Mouse (Mus musculus) testis, adult 2 months (tissue): ENCODE measurements at regions not wholly inside any gene's neighbourhood (a gene's known extent, or its start where the extent isn't known, plus 50 kb on each side); places are given as distances from the start of the nearest gene placed in this dataset.

Source experiments
- H3K27ac ChIP-seq: fragments of 200-500 bp; 2 replicates; pipeline ENCODE4 v1.5.1; 2012; ENCODE audit warnings: low read depth, low read length; ENCODE audit not compliant: control insufficient read depth, insufficient read depth
- H3K27me3 ChIP-seq: fragments of 200-500 bp; 2 replicates; pipeline ENCODE4 v1.6.1; 2012; ENCODE audit warnings: mild to moderate bottlenecking, low read length, moderate library complexity; ENCODE audit not compliant: control insufficient read depth, insufficient read depth
- H3K36me3 ChIP-seq: fragments of 200-500 bp; 2 replicates; pipeline ENCODE4 v1.6.1; 2012; ENCODE audit warnings: mild to moderate bottlenecking, low read length; ENCODE audit not compliant: control insufficient read depth, insufficient read depth
- H3K4me1 ChIP-seq: fragments of 200-500 bp; 2 replicates; pipeline ENCODE4 v1.6.1; 2012; ENCODE audit warnings: low read length; ENCODE audit not compliant: control insufficient read depth, insufficient read depth
- H3K4me3 ChIP-seq: fragments of 200-500 bp; 2 replicates; pipeline ENCODE4 v1.5.1; 2012; ENCODE audit warnings: low read depth, mild to moderate bottlenecking, low read length, moderate library complexity, mixed read lengths; ENCODE audit not compliant: control insufficient read depth
- CTCF ChIP-seq: fragments of 200-500 bp; IDR thresholded peaks from 2 replicates; pipeline ENCODE4 v1.5.1; 2012; ENCODE audit warnings: low read depth, mild to moderate bottlenecking, inconsistent platforms, low read length, moderate library complexity; ENCODE audit not compliant: control insufficient read depth, insufficient read depth, insufficient replicate concordance
- POLR2A ChIP-seq: fragments of 200-500 bp; IDR thresholded peaks from 2 replicates; pipeline ENCODE4 v1.6.1; 2012; ENCODE audit warnings: low read depth, mild to moderate bottlenecking, inconsistent platforms, low read length, moderate library complexity; ENCODE audit not compliant: control insufficient read depth

- no peaks in the 10 kb centered on the region; the same call in 1 of the 2 replicates for H3K4me1 ChIP-seq
- no peak for TF ChIP-seq POLR2A
- TF ChIP-seq CTCF, result no peak
- H3K36me3 ChIP-seq, result no peaks in the 10 kb centered on the region
- H3K27me3 ChIP-seq, result no peaks in the 10 kb centered on the region
- H3K27ac ChIP-seq, result peak overlapping the region; percentile 89
- H3K4me3 ChIP-seq, result no peak overlapping the region
Measured at GRCm38 (mm10) chr4:142329600-142329999, 90.4 kb upstream of the Kazn start.

DNA sequence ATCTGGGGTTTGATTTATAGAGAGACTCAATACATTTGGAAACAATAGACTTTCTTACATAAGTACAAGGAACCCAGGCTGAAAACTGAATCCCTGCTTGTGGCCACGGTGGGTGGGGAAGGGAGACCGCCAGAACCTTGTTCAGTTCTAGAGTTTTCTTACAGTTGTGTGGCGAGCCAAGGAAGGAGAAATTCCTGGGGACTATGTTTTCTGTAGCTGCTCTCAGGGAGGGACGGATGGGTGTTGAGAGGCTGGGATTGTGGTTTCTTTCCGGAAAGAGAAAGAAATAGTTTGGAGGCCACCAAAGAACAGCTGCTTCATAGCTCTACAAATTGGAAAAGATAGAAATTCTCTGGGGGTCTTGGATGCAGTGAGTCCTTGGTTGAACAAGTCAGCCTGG lies 87.3 kb upstream of the Kazn start:
- TF ChIP-seq POLR2A (no peak), CTCF (no peak)
- Histone ChIP-seq H3K4me3 (no peak overlapping the region), H3K4me1 (no peaks in the 10 kb centered on the region), H3K27me3 (no peaks in the 10 kb centered on the region), H3K27ac (no peak overlapping the region), H3K36me3 (no peaks in the 10 kb centered on the region)

- Histone ChIP-seq H3K4me1 (no peaks in the 10 kb centered on the region), H3K36me3 (no peaks in the 10 kb centered on the region), H3K27me3 (no peaks in the 10 kb centered on the region), H3K4me3 (no peak overlapping the region), H3K27ac (no peak overlapping the region)
- TF ChIP-seq CTCF (no peak), POLR2A (no peak)
Measured at GRCm38 (mm10) chr4:142321209-142321863, 82.1 kb upstream of the Kazn start.

GRCm38 (mm10) chr4:142310282-142310681 lies 71.1 kb upstream of the Kazn start:
- Histone ChIP-seq H3K36me3 (no peaks in the 10 kb centered on the region), H3K4me3 (no peak overlapping the region), H3K27ac (no peak overlapping the region), H3K27me3 (no peaks in the 10 kb centered on the region), H3K4me1 (no peaks in the 10 kb centered on the region; the same call in 1 of the 2 replicates)
- TF ChIP-seq POLR2A (no peak), CTCF (no peak)

- no peak for TF ChIP-seq CTCF
- no peak for TF ChIP-seq POLR2A
Measured at GRCm38 (mm10) chr4:142308271-142308670, 69.1 kb upstream of the Kazn start.

DNA sequence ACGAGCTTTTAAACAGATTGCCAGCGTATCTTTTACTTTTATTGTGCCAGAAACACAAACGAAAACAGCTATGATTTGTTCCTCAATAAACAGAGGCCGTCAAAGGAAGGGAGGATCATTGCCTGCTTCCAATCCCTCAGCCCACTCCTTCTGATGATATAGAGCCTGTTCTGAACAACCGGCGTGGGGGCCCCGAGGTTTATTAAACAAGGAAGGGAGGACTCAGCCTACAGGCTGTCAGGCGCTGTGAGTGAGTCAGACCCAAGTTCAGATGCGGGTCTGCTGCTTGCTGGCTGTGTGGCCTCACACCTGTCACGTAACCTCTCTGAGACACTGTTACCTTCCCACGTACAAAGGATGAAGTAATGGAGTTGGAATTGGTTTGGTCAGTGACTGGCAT lies 68.1 kb upstream of the Kazn start:
- H3K36me3 ChIP-seq, result no peaks in the 10 kb centered on the region

More at GRCm38 (mm10) chr4:142308271-142308670, 69.1 kb upstream of the Kazn start:
- H3K4me1 ChIP-seq, result no peaks in the 10 kb centered on the region; the same call in 1 of the 2 replicates
- H3K27ac ChIP-seq, result no peak overlapping the region
- H3K36me3 ChIP-seq, result no peaks in the 10 kb centered on the region
- H3K27me3 ChIP-seq, result no peaks in the 10 kb centered on the region
- H3K4me3 ChIP-seq, result no peak overlapping the region

DNA sequence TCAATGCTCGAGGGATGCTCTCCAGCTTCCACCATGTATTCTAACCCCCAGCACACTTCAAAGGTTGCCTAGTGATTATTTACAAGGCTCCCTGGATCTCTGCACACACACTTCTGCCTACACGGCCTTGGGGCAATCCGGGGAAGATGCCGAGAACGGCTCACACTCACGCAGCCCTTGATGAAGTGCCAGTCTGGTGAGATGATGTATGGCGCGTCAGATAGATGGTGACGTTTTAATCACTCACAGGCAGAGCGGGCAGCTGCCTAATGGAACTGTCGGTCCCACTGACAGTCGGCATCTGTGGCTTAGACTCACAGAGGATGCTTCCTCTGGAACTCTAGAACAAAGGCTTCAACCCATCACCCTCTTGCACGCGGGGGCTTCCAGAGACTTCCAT lies 66.9 kb upstream of the Kazn start:
- H3K4me1 ChIP-seq, result no peaks in the 10 kb centered on the region; the same call in 1 of the 2 replicates
- no peaks in the 10 kb centered on the region for H3K27me3 ChIP-seq
- H3K36me3 ChIP-seq, result no peaks in the 10 kb centered on the region
- no peak for TF ChIP-seq POLR2A
- no peak for TF ChIP-seq CTCF
- H3K27ac ChIP-seq, result no peak overlapping the region
- H3K4me3 ChIP-seq, result no peak overlapping the region

More for the DNA sequence above, 68.1 kb upstream of the Kazn start:
- H3K4me1 ChIP-seq, result no peaks in the 10 kb centered on the region; the same call in 1 of the 2 replicates
- H3K4me3 ChIP-seq, result no peak overlapping the region
- TF ChIP-seq POLR2A, result no peak
- TF ChIP-seq CTCF, result no peak
- no peaks in the 10 kb centered on the region for H3K27me3 ChIP-seq
- H3K27ac ChIP-seq, result no peak overlapping the region

GRCm38 (mm10) chr4:142303374-142304020 lies 64.3 kb upstream of the Kazn start:
- Histone ChIP-seq H3K4me3 (no peak overlapping the region), H3K27me3 (no peaks in the 10 kb centered on the region), H3K36me3 (no peaks in the 10 kb centered on the region), H3K4me1 (no peaks in the 10 kb centered on the region; the same call in 1 of the 2 replicates), H3K27ac (no peak overlapping the region)
- TF ChIP-seq POLR2A (no peak), CTCF (no peak)
